Mouse (Mus musculus) ES-Bruce4 (cell line): ENCODE results near the gene Klc1. TPM values are rescaled to one million over a fixed set of nuclear protein-coding genes. Genes with fewer than 3 reads are reported as not detected.
A peak's percentile ranks its signal among the peaks of the same experiment; 100 is the strongest.

Experiments used
- H3K27ac ChIP-seq: 2 replicates; pipeline ENCODE4 v1.5.1; 2012; ENCODE audit warnings: low read length, inconsistent platforms; ENCODE audit not compliant: insufficient read depth
- H3K27me3 ChIP-seq: 2 replicates; pipeline ENCODE4 v1.6.1; 2012; ENCODE audit warnings: mild to moderate bottlenecking, low read length, inconsistent platforms; ENCODE audit not compliant: control insufficient read depth, poor library complexity, insufficient read depth, severe bottlenecking
- H3K36me3 ChIP-seq: 2 replicates; pipeline ENCODE4 v1.6.1; 2012; ENCODE audit warnings: inconsistent platforms, mild to moderate bottlenecking, low read length, moderate library complexity; ENCODE audit not compliant: control insufficient read depth, poor library complexity, insufficient read depth, severe bottlenecking
- H3K4me1 ChIP-seq: one replicate; pipeline ENCODE4 v1.8.1; 2011; ENCODE audit warnings: low read length; ENCODE audit not compliant: control insufficient read depth, insufficient read depth
- H3K4me3 ChIP-seq: 2 replicates; pipeline ENCODE4 v1.5.1; 2011; ENCODE audit warnings: low read depth, mild to moderate bottlenecking, low read length
- H3K9ac ChIP-seq: 2 replicates; pipeline ENCODE4 v1.6.1; 2012; ENCODE audit warnings: low read depth, mild to moderate bottlenecking, inconsistent platforms; ENCODE audit not compliant: poor library complexity, severe bottlenecking
- H3K9me3 ChIP-seq: replicated peaks from 2 replicates; pipeline ENCODE4 v1.6.1; 2012; ENCODE audit warnings: mild to moderate bottlenecking, low read length, inconsistent platforms; ENCODE audit not compliant: control insufficient read depth, poor library complexity, insufficient read depth, severe bottlenecking
- CTCF ChIP-seq: IDR thresholded peaks from one replicate; pipeline ENCODE4 v1.8.1; 2011; ENCODE audit warnings: low read depth, low read length
- EP300 ChIP-seq: IDR thresholded peaks from 2 replicates; pipeline ENCODE4 v1.6.1; 2011; ENCODE audit warnings: low read depth, low read length; ENCODE audit not compliant: insufficient read depth
- POLR2A ChIP-seq: IDR thresholded peaks from one replicate; pipeline ENCODE4 v1.8.1; 2011; ENCODE audit warnings: low read length; ENCODE audit not compliant: insufficient read depth
- polyA plus RNA-seq: library from polyadenylated mRNA; stranded (reverse); fragments of >200 nt; gene quantifications from 2 replicates; pipeline ENCODE4 v1.2.4, GENCODE M21; 2011; ENCODE audit warnings: low read depth; ENCODE audit not compliant: missing spikeins, insufficient read depth, insufficient read length

The Klc1 gene
- polyA plus RNA-seq, 1 experiment = 92.2 TPM

DNA sequence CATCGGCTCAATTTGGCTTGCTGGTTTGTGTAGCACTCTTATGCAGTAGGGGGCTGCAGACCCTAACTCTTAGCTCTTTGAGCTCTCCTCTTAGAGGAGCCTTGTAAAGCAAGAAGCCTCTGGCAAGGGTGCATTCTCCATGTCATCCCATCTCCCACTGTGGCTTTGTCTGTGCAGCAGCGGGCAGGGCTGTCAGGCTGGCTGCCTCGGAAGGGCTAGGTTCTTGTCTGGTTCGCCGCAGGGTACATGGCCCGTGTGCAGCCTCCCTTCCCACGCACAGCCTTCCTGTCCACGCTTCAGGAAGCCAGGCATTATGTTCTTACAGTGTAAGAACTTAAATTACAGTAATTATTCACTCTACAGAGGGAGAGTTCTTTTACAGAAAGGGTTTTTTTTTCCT is 40.0 kb upstream of the Klc1 start:
- Histone ChIP-seq H3K4me1 (peaks cover 2% of the 10 kb centered on the region), H3K9ac (no peak overlapping the region), H3K4me3 (no peak overlapping the region), H3K9me3 (no peaks in the 10 kb centered on the region), H3K27ac (no peak overlapping the region), H3K36me3 (no peaks in the 10 kb centered on the region), H3K27me3 (no peaks in the 10 kb centered on the region)
- no peak for TF ChIP-seq EP300
- no peak for TF ChIP-seq POLR2A
- no peak for TF ChIP-seq CTCF

DNA sequence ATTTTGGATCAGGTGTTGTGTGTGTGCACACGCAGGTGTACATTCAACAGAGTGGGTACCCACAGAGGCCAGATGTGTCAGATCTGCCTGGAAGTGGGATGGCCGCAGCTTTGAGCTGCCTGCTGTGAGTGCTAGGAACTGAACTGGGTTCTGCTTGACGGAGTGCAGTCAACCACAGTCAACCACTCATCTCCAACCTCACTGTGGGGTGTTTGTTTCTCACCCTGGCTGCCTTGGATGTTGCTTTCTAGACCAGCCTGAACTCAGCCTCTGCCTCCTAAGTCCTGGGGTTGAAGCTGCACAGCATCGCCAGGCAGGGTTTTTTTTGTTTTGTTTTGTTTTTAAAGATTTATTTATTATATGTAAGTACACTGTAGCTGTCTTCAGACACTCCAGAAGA is 38.4 kb upstream of the Klc1 start:
- Histone ChIP-seq H3K27me3 (no peaks in the 10 kb centered on the region), H3K36me3 (no peaks in the 10 kb centered on the region), H3K9me3 (no peaks in the 10 kb centered on the region), H3K4me1 (peaks cover 2% of the 10 kb centered on the region), H3K9ac (no peak overlapping the region), H3K27ac (no peak overlapping the region), H3K4me3 (no peak overlapping the region)
- TF ChIP-seq EP300 = no peak
- no peak for TF ChIP-seq CTCF
- no peak for TF ChIP-seq POLR2A

DNA sequence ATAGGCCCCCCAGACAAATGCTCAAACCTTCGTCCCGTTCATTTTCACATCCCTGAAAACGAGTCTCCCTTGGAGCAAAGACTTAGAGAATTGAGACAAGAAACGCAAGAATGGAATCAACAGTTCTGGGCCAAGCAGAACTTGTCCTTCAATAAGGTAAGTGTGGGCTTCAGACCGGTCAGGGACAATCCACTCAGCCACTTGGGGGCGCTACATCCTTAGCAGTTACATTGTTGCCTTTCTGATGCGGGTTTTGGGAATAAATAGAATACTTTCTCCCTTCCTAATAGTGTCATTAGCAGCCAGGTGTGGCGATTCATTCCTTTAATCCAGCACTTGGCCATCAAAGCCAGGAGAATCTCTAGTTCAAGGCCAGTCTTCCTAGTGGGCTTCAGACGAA is 36.0 kb upstream of the Klc1 start:
- Histone ChIP-seq H3K4me1 (peaks cover 2% of the 10 kb centered on the region), H3K27me3 (no peaks in the 10 kb centered on the region), H3K27ac (no peak overlapping the region), H3K36me3 (no peaks in the 10 kb centered on the region), H3K9me3 (no peaks in the 10 kb centered on the region), H3K9ac (no peak overlapping the region), H3K4me3 (no peak overlapping the region)
- TF ChIP-seq POLR2A = no peak
- TF ChIP-seq CTCF = peak; percentile 85

DNA sequence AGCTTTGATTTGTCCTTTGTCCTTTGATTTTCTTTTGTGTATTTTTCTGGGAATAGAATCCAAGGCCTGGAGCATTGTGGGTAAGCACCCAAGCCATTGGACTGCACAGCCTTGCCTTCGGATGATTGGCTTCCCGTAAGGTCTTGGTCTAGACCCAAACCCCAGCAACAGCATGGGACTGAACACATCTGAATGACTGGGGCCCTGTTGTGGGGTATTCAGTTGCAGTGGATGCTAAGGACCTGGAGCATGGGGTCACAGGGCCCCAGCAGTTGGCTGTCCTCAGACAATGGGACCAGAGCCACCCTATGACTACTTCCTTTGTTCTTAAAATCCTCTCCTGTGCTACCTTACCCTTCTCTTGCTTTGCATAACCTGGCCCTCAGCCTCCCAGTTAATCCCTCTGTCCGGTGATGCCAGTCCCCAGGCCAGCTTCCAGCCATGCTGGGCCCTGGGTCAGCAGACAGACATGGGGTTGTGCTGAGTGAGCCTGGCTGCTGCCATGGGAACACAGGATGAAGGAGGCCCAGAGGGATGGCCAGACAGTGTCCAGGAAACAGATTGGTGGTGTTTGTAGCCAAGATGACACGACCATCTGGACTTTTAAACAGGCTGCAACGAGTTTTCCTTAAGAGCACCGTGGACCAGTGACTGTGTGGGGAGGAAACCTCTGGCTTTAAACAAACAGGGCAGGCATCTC is 33.9 kb upstream of the Klc1 start:
- TF ChIP-seq EP300 (no peak), POLR2A (no peak), CTCF (no peak)
- Histone ChIP-seq H3K36me3 (no peaks in the 10 kb centered on the region), H3K27me3 (no peaks in the 10 kb centered on the region), H3K9ac (no peak overlapping the region), H3K4me3 (no peak overlapping the region), H3K4me1 (no peaks in the 10 kb centered on the region), H3K9me3 (no peaks in the 10 kb centered on the region), H3K27ac (no peak overlapping the region)

DNA sequence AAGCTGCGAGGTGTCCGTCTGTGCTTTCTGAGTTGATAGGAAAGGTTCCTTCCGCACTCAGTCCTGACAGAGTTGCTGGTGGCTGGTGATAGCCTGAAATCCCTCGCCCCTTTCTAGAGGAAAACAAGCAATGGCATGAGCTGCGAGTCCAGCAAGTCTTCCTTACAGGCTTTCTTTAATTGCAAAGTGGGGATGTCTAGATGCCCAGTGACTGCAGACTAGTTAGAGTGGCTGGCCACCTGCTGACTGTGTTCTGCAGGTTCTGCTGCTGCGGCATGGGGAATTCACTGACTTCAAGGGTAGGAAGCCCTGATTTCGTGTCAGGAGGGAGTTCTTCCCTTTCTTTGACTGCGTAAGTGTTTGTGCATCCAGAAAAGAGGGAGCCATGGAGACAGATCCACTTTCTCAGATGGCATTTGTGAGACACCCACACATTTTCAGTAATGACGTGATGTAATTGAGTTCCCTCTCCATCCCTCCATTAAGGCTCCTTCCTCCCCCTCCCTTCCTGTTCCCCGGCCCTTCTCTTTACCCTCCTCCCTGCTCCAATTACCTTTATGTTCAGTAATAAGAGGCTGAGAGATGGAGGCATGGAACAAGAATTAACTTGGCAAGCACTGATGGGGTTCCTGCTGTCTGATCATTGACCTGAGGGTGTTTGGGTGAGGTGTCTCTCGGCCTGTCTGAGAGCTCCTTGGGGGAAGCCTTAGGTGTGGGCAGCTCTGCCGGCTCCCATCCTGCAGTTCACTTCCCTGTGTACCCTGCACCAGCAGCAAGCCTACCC is 33.1 kb upstream of the Klc1 start:
- no peaks in the 10 kb centered on the region for H3K4me1 ChIP-seq
- H3K27ac ChIP-seq = no peak overlapping the region
- no peaks in the 10 kb centered on the region for H3K27me3 ChIP-seq
- H3K9ac ChIP-seq = no peak overlapping the region
- no peak overlapping the region for H3K4me3 ChIP-seq
- no peaks in the 10 kb centered on the region for H3K9me3 ChIP-seq
- TF ChIP-seq POLR2A (no peak), CTCF (no peak), EP300 (no peak)
- no peaks in the 10 kb centered on the region for H3K36me3 ChIP-seq

DNA sequence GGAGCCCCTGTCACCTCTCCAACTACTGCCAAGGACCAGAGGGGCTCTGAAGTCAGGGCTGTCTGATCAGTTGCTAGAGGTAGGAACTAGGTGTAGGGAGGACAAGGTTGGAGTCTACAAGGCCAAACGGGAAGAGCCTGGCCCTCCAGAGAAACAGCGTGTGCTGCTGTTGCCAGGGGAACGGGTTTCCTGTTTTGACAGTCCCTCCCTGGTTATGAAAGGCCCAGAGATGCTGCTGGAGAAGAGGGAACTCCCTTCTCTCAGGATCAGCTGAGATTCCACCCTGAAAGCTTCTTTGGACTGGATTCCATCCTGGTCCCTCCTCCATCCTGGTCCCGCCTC is 32.6 kb upstream of the Klc1 start:
- Histone ChIP-seq H3K27ac (no peak overlapping the region), H3K9ac (no peak overlapping the region), H3K27me3 (no peaks in the 10 kb centered on the region), H3K4me3 (no peak overlapping the region), H3K36me3 (no peaks in the 10 kb centered on the region), H3K9me3 (no peaks in the 10 kb centered on the region), H3K4me1 (no peaks in the 10 kb centered on the region)
- TF ChIP-seq CTCF = no peak
- no peak for TF ChIP-seq EP300
- no peak for TF ChIP-seq POLR2A
